Mouse (Mus musculus) hindbrain, embryonic 14.5 days (tissue): Measurements from ENCODE around the gene Spata4. TPM values are rescaled to one million over a fixed set of nuclear protein-coding genes. Genes with fewer than 3 reads are reported as not detected.

ENCODE experiments used
- ATAC-seq: fragments of 200-750 bp; cut with Nextera tagmentation; 2 replicates; pipeline ENCODE4 v1.8.0; 2017; ENCODE audit warnings: moderate number of reproducible peaks, mild to moderate bottlenecking, moderate TSS enrichment, moderate library complexity; ENCODE audit not compliant: low FRiP score
- DNase-seq: peaks from one replicate; pipeline ENCODE4 v3.0.0-alpha.2; 2015; ENCODE audit warnings: low spot score
- H3K27ac ChIP-seq: fragments of 300-500 bp; sonication (generic); 2 replicates; pipeline ENCODE4 v1.5.1; 2014; ENCODE audit warnings: mild to moderate bottlenecking, moderate library complexity
- H3K27me3 ChIP-seq: fragments of 300-500 bp; sonication (generic); 2 replicates; pipeline ENCODE4 v1.6.1; 2014; ENCODE audit warnings: mild to moderate bottlenecking, low read length, mixed read lengths; ENCODE audit not compliant: control insufficient read depth, insufficient read depth
- H3K36me3 ChIP-seq: fragments of 300-500 bp; sonication (generic); replicated peaks from 2 replicates; pipeline ENCODE4 v1.6.1; 2014; ENCODE audit not compliant: control insufficient read depth, insufficient read depth
- H3K4me1 ChIP-seq: fragments of 300-500 bp; sonication (generic); replicated peaks from 2 replicates; pipeline ENCODE4 v1.6.1; 2014; ENCODE audit warnings: antibody characterized with exemption, low read length, mixed read lengths; ENCODE audit not compliant: control insufficient read depth, insufficient read depth
- H3K4me2 ChIP-seq: fragments of 300-500 bp; sonication (generic); replicated peaks from 2 replicates; pipeline ENCODE4 v1.6.1; 2014; ENCODE audit warnings: mild to moderate bottlenecking, moderate library complexity
- H3K4me3 ChIP-seq: fragments of 300-500 bp; sonication (generic); replicated peaks from 2 replicates; pipeline ENCODE4 v1.5.1; 2014; ENCODE audit warnings: mild to moderate bottlenecking, low read length
- H3K9ac ChIP-seq: fragments of 300-500 bp; sonication (generic); 2 replicates; pipeline ENCODE4 v1.6.1; 2014
- H3K9me3 ChIP-seq: fragments of 300-500 bp; sonication (generic); 2 replicates; pipeline ENCODE4 v1.6.1; 2016; ENCODE audit warnings: low read length; ENCODE audit not compliant: control insufficient read depth
- WGBS: fragments of 180-500 bp; shearing (Covaris S2); extraction: QIAGEN DNeasy Blood & Tissue Kit; methylation state at CpG from one replicate; pipeline ENCODE4 v1.1.7; 2014; 5-methylcytosine and 5-hydroxymethylcytosine counted together
- polyA plus RNA-seq: library from polyadenylated mRNA; unstranded; fragments of >200 nt; fragmentation: Nextera tagmentation; extraction: Ambion mirVana; gene quantifications from 2 replicates; pipeline ENCODE4 v1.2.1, GENCODE M21; 2014

Gene Spata4
- 0.20 and 0.43 TPM in 2 replicates for polyA plus RNA-seq

GRCm38 (mm10) chr8:54600671-54601251 is at the start of gene Spata4:
Gene Spata4, plus strand, starts transcription at chr8:54600781.
- peak; percentile 73 for DNase-seq
- H3K4me3 ChIP-seq = peak within 1 kb of the TSS; percentile 30
- peak within 1 kb of the TSS; percentile 53 for H3K9ac ChIP-seq
- H3K4me1 ChIP-seq = peaks cover 5% of the 10 kb centered on the region; the same call in 1 of the 2 replicates
- ATAC-seq = peak; percentile 94
- peak within 1 kb of the TSS; percentile 68 for H3K4me2 ChIP-seq
- no peaks in the 10 kb centered on the region for H3K9me3 ChIP-seq
- no peaks in the 10 kb centered on the region for H3K36me3 ChIP-seq
- H3K27ac ChIP-seq = peak within 1 kb of the TSS; percentile 56; the same call in 1 of the 2 replicates
- WGBS = 4% methylated on average over 21 of the region's 21 CpGs
- no peaks in the 10 kb centered on the region for H3K27me3 ChIP-seq

GRCm38 (mm10) chr8:54554921-54555320 is 45.7 kb upstream of the Spata4 start:
- 92% methylated on average over 2 of the region's 2 CpGs for whole genome bisulfite sequencing
- no peak for DNase-seq
- no peak overlapping the region for H3K27ac ChIP-seq
- H3K4me2 ChIP-seq = no peak overlapping the region
- H3K36me3 ChIP-seq = no peaks in the 10 kb centered on the region
- H3K4me1 ChIP-seq = no peaks in the 10 kb centered on the region
- ATAC-seq = no peak
- H3K9me3 ChIP-seq = no peaks in the 10 kb centered on the region
- H3K9ac ChIP-seq = no peak overlapping the region
- no peaks in the 10 kb centered on the region for H3K27me3 ChIP-seq
- H3K4me3 ChIP-seq = no peak overlapping the region

- DNase-seq = no peak
- 85% methylated on average over 4 of the region's 4 CpGs for WGBS
Measured at GRCm38 (mm10) chr8:54562137-54562536, 38.4 kb upstream of the Spata4 start.

GRCm38 (mm10) chr8:54565181-54565580 is 35.4 kb upstream of the Spata4 start:
- no peak for DNase-seq
- 91% methylated on average over 1 of the region's 1 CpGs for WGBS
- Histone ChIP-seq H3K4me2 (no peak overlapping the region), H3K9me3 (no peaks in the 10 kb centered on the region), H3K4me1 (no peaks in the 10 kb centered on the region), H3K9ac (no peak overlapping the region), H3K36me3 (no peaks in the 10 kb centered on the region), H3K27me3 (no peaks in the 10 kb centered on the region), H3K4me3 (no peak overlapping the region), H3K27ac (no peak overlapping the region)
- no peak for ATAC-seq

More at GRCm38 (mm10) chr8:54562137-54562536, 38.4 kb upstream of the Spata4 start:
- no peak for ATAC-seq
- H3K27ac ChIP-seq = no peak overlapping the region
- no peaks in the 10 kb centered on the region for H3K9me3 ChIP-seq
- H3K4me1 ChIP-seq = no peaks in the 10 kb centered on the region
- no peaks in the 10 kb centered on the region for H3K36me3 ChIP-seq
- no peak overlapping the region for H3K9ac ChIP-seq
- no peak overlapping the region for H3K4me2 ChIP-seq
- H3K4me3 ChIP-seq = no peak overlapping the region
- no peaks in the 10 kb centered on the region for H3K27me3 ChIP-seq

- no peak for ATAC-seq
- Histone ChIP-seq H3K36me3 (no peaks in the 10 kb centered on the region), H3K9me3 (no peaks in the 10 kb centered on the region), H3K9ac (no peak overlapping the region), H3K4me3 (no peak overlapping the region), H3K27ac (no peak overlapping the region), H3K4me1 (0 out of 2 replicates have a peak, but pooled peaks cover 2% of the 10 kb centered on the region), H3K27me3 (no peaks in the 10 kb centered on the region), H3K4me2 (no peak overlapping the region)
- 93% methylated on average over 7 of the region's 7 CpGs for WGBS
- no peak for DNase-seq
Measured at GRCm38 (mm10) chr8:54565603-54566260, 34.8 kb upstream of the Spata4 start.

GRCm38 (mm10) chr8:54567168-54567567 is 33.4 kb upstream of the Spata4 start:
- no peak for ATAC-seq
- Histone ChIP-seq H3K27me3 (no peaks in the 10 kb centered on the region), H3K4me3 (no peak overlapping the region), H3K27ac (no peak overlapping the region), H3K9ac (no peak overlapping the region), H3K4me1 (0 out of 2 replicates have a peak, but pooled peaks cover 6% of the 10 kb centered on the region), H3K9me3 (no peaks in the 10 kb centered on the region), H3K36me3 (no peaks in the 10 kb centered on the region), H3K4me2 (no peak overlapping the region)
- 74% methylated on average over 2 of the region's 2 CpGs for WGBS
- DNase-seq = no peak

- Histone ChIP-seq H3K36me3 (no peaks in the 10 kb centered on the region), H3K4me2 (no peak overlapping the region), H3K27ac (no peak overlapping the region), H3K27me3 (no peaks in the 10 kb centered on the region), H3K4me1 (0 out of 2 replicates have a peak, but pooled peaks cover 6% of the 10 kb centered on the region), H3K9ac (no peak overlapping the region), H3K9me3 (no peaks in the 10 kb centered on the region), H3K4me3 (no peak overlapping the region)
- 75% methylated on average over 15 of the region's 15 CpGs for WGBS
- no peak for DNase-seq
- no peak for ATAC-seq
Measured at GRCm38 (mm10) chr8:54570618-54571609, 29.7 kb upstream of the Spata4 start.

GRCm38 (mm10) chr8:54581436-54581835 is 19.1 kb upstream of the Spata4 start:
- ATAC-seq = no peak
- Histone ChIP-seq H3K4me3 (no peak overlapping the region), H3K36me3 (no peaks in the 10 kb centered on the region), H3K4me1 (no peaks in the 10 kb centered on the region), H3K9me3 (no peaks in the 10 kb centered on the region), H3K27ac (no peak overlapping the region), H3K9ac (no peak overlapping the region), H3K27me3 (no peaks in the 10 kb centered on the region), H3K4me2 (no peak overlapping the region)
- 82% methylated on average over 3 of the region's 3 CpGs for WGBS
- no peak for DNase-seq

GRCm38 (mm10) chr8:54582886-54583285 is 17.7 kb upstream of the Spata4 start:
- ATAC-seq (no peak), DNase-seq (no peak)
- H3K4me2 ChIP-seq = no peak overlapping the region
- no peaks in the 10 kb centered on the region for H3K4me1 ChIP-seq
- no peak overlapping the region for H3K27ac ChIP-seq
- no peak overlapping the region for H3K4me3 ChIP-seq
- WGBS = 63% methylated on average over 1 of the region's 1 CpGs
- H3K36me3 ChIP-seq = no peaks in the 10 kb centered on the region
- 0 out of 2 replicates have a peak, but pooled peaks cover 5% of the 10 kb centered on the region for H3K9me3 ChIP-seq
- H3K9ac ChIP-seq = no peak overlapping the region
- no peaks in the 10 kb centered on the region for H3K27me3 ChIP-seq
